Mouse (Mus musculus) brain, adult 10 weeks (tissue): Measurements from ENCODE around the gene Dcdc2b. TPM values are rescaled to one million over a fixed set of nuclear protein-coding genes. Genes with fewer than 3 reads are reported as not detected.

ENCODE experiments used
- polyA plus RNA-seq: library from polyadenylated mRNA; stranded (reverse); fragments of 350-450 nt; fragmentation: Illumina TruSeq; extraction: RNeasy Lipid Tissue Mini Kit (QIAGEN cat#74804); gene quantifications from one replicate; pipeline ENCODE4 v1.2.3, GENCODE M21; 2015; ENCODE audit warnings: low read depth, low replicate concordance

Dcdc2b gene
- 5.6 TPM for polyA plus RNA-seq

DNA sequence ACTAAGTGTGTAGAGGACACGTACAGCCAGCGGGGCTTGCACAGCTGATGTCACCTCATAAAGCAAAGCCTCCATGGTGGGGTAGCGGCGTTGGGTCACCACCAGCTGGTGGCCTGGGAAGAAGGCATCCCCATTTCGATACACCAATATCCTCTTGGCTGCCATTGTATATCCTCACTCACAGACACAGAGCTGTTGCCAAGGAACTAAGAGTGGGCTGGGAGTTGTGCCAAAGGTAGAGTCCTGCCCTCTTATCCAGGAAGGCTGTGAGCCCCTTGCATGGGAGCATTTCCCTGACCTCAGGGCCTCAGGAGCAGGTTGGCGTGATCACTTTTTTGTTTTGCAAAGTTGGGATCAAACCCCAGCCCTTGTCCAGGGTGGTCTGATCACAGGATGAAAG is at the start of gene Dcdc2b:
Gene Dcdc2b, minus strand, starts transcription at position 165 of the 400 bp plus-strand sequence.

DNA sequence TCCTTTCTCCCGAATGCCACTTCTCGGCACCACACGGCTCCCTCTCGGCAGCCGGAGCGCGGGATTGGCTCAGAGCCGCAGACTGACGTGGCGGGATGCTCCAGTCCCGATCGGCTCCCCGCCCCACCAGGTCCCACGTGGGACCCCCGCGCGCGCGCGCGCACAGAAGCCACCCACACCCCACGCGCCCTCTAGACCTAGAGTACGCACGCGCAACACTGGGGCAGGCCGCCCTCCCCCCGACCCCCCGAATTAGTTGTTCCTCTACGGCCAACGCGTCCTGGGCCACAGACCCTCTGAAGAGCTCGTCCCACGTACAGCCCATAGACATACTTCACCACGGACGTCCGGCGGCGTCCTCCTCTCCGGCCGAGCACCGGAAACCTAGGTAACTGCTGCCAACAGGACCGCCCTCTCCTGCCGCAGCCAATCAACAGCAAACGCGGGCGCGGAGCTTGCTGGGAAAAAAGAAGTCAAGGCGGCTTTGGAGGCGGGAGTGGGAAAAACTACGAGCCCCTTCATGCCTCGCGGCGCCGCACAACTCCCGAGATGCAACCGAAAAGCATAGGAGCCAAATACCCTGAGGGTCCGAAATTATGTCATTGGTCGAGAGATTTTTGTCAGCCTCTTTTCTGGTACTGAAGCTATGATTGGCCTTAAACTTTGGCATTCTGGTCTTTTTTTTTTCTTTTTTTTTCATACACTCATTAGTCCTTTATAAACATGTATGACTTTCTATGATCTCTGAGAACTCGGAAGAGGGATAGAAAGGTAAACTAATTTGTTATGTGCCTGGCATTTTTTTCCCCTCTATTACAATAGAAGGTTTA is 26.8 kb upstream of the Dcdc2b start, which contains the start of gene Txlna:
Gene Txlna, minus strand, starts transcription at position 428 of the 830 bp plus-strand sequence.

DNA sequence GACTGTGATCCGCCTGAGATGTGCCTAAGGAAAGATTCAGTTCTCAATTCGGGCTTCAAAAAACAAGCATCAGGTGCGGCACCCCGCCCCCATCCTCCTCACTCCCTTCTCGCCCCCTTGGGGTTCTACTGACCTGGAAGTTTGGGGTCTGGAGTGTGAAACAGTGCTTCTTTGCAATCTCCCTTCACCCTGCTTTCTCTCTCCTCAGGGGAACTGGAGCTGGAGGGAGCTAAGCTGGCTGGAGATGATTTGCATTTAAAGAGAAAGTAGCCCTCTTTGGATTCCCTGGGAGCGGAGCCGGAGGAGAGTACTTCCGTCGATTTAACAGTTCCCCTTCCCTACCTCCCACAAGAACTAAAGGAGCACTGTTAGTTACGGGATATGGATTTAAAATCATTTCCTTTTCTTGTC is 9.6 kb upstream of the Dcdc2b start, which contains the start of gene Ccdc28b:
Gene Ccdc28b, minus strand, starts transcription at position 267 of the 411 bp plus-strand sequence.

DNA sequence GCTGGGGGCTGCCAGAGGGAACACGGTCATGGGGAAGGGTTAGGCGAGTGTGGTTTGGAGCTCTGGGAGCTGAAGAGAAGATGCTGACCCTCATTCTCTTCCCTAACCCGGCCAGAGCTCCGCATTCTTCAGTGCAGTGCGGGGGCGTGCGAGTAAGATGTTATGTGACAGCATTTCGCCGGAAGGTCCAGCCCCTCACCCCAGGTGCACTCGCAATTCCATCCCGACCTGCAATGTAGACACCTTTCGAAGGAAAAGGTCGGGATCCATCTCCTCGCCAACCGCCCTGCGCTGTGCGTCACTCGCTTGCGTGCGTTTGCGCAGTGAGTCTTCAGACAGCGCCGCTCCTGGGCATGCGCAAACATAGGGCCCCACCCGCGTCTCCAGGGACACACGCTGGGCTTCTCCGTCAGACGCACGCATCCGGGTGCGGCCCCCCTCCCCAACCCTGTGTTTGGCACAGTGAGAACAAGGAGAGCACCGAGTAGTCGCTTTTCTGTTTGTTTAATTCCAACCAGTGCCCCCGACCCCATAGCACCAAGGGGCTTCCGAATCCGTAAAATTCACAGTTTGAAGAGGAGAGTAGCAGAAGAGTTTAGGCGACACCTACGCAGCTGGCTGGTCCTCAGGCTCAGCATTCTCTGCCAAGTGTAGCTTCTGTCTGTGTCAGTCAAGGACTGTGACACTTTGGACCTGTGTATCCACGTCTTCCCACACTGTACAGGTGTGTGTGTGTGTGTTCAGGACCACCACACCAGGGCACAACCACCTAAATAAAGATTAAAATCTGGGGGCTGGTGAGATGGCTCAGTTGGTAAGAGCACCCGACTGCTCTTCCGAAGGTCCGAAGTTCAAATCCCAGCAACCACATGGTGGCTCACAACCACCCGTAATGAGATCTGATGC is 5.0 kb upstream of the Dcdc2b start, which contains the start of gene Iqcc:
Gene Iqcc, minus strand, starts transcription at position 314 of the 906 bp plus-strand sequence.

DNA sequence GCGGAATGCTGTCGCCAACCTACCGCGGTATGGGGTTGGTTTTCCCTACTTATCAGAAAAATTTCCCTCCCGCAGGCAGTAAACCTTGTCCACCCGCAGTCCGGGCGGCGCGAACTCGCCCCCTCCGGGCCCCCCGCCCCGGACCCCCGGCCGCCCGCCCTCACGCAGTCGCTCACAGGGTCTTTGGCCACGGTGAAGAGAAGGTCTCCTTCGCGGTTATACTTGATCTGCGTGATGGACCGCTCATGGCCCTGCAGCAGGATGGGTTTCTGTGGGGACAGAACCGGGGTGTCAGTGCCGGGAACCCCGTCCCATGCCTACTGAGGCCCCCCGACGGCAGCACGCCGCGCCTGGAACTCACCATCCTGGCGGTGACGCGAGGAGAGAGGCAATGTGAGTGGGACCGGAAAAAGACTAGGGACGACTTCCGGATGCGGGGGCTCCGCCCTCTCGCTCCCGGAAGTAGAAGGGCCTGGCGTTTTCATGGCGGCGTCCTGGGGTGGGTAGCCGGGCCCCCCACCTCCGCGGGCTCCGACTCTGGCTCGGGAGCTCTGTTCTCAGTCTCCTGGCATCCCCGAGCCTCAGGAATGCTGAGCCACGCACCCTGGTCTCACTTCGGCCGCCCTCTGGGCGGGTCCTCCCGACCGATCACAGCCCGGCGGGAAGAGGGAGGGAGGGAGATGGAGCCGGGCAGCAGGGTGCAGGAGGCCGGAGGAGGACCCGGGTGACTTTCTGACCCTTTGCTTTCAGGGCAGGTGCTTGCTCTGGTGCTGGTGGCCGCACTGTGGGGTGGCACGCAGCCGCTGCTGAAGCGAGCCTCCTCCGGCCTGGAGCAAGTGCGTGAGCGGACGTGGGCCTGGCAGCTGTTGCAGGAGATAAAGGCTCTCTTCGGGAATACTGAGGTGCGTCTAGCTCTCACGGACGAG is 13.6 kb downstream of the Dcdc2b start, which contains the start of the genes Eif3i and Tmem234:
Gene Eif3i, minus strand, starts transcription at position 416 of the 926 bp plus-strand sequence.
Gene Tmem234, plus strand, starts transcription at position 436 of the 926 bp plus-strand sequence.

DNA sequence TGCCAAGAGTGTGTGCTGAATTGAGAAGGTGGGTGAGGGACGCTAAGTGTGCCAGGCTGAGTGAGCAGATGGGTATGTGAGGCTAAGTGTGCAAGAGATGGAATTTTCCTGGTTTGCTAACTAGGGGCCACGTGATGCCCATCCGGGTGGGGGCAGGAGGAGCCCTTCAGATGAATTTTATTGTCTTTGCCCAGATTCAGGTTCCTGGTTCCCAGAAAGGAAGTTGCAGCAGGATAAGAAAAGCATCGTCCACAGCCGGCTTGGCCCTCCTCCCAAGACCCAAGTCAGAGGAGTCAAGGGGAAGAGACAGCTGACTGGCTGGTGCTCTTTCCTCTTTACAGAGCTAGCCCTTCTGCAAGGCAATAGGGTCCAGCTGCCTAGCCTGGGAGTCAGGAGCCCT is 35.6 kb downstream of the Dcdc2b start, which contains the start of gene Fam167b:
Gene Fam167b, minus strand, starts transcription at position 84 of the 400 bp plus-strand sequence.

DNA sequence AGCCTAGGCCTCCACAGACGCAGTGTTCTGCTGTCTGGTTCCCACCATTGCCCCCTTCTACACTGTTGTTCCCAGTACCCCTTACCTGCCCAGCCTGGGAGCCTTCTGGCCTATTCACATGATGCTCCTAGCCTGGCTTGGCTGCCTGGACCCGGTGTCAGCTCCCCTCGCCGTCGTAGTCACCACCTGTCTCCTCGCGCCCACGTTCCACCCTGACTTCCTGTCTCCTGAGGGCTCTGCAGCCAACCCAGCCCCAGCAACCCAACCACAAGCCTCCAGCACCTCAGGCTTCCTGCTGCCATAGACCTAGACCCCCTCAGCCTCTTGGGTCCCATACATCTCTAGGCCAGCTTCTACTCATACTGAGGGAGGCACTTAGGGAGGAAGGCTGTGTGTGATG is 40.6 kb downstream of the Dcdc2b start, which contains the start of gene Lck:
Gene Lck, minus strand, starts transcription at position 212 of the 400 bp plus-strand sequence.

Other genes starting within 250 kb of the Dcdc2b start
- gene Zbtb8a, start 236.1 kb downstream of the Dcdc2b start, polyA plus RNA-seq: 6.8 TPM
- 3.6 TPM for gene Zbtb8b, start 173.4 kb downstream of the Dcdc2b start, polyA plus RNA-seq
- 50.2 TPM for gene Bsdc1, start 152.7 kb downstream of the Dcdc2b start, polyA plus RNA-seq
- gene Tssk3, start 123.2 kb downstream of the Dcdc2b start, polyA plus RNA-seq: not detected
- not detected for gene Fam229a, start 123.1 kb downstream of the Dcdc2b start, polyA plus RNA-seq
- gene Marcksl1, start 100.7 kb downstream of the Dcdc2b start, polyA plus RNA-seq: 72.9 TPM
- gene Hdac1, start 71.5 kb downstream of the Dcdc2b start, polyA plus RNA-seq: 38.9 TPM
- gene Lck, start 40.6 kb downstream of the Dcdc2b start, polyA plus RNA-seq: 2.3 TPM
- gene Fam167b, start 35.7 kb downstream of the Dcdc2b start, polyA plus RNA-seq: 1.2 TPM
- gene Eif3i, start 13.6 kb downstream of the Dcdc2b start, polyA plus RNA-seq: 229 TPM
- 151 TPM for gene Tmem234, start 13.6 kb downstream of the Dcdc2b start, polyA plus RNA-seq
- gene Iqcc, start 4.8 kb upstream of the Dcdc2b start, polyA plus RNA-seq: 33.5 TPM
- gene Ccdc28b, start 9.7 kb upstream of the Dcdc2b start, polyA plus RNA-seq: 55.4 TPM
- gene Txlna, start 26.8 kb upstream of the Dcdc2b start, polyA plus RNA-seq: 33.5 TPM
- 45.4 TPM for gene Kpna6, start 58.5 kb upstream of the Dcdc2b start, polyA plus RNA-seq
- gene Tmem39b, start 82.6 kb upstream of the Dcdc2b start, polyA plus RNA-seq: 7.9 TPM
- 91.9 TPM for gene Khdrbs1, start 128.0 kb upstream of the Dcdc2b start, polyA plus RNA-seq
- 159 TPM for gene Ptp4a2, start 197.0 kb upstream of the Dcdc2b start, polyA plus RNA-seq